9 mouse cellular contexts compared by ENCODE assay signal in genomic region chr4:54757715-54758500, GRCm38 (mm10).
DNase-seq lines count a peak whose midpoint lies in the region; ATAC-seq lines count a peak whose summit lies in the region.
"Had no signal": no experiment of that assay in that cellular context is flagged by ENCODE, and none has a peak within 500 bp of the region (broad histone marks: within the 10 kb centered on the region; RNA-seq: fewer than 3 reads in every experiment).

No protein-coding gene starts in this region.

- peak; percentile 70; the same call in 1 of the 2 replicates for ATAC-seq in embryonic facial prominence, embryonic 14.5 days (ENCODE audit: low read depth)
- peak; percentile 62; the same call in 1 of the 2 replicates for ATAC-seq in limb, embryonic 11.5 days (ENCODE audit: insufficient number of reproducible peaks, low FRiP score, low TSS enrichment, low read depth)

- peaks cover 16% of the 10 kb centered on the region for H3K4me1 ChIP-seq in embryonic facial prominence, embryonic 14.5 days (ENCODE audit: control insufficient read depth, insufficient read depth, low read length)
- peaks cover 10% of the 10 kb centered on the region; the same call in 1 of the 2 replicates for H3K4me1 ChIP-seq in limb, embryonic 11.5 days (ENCODE audit: control insufficient read depth, insufficient read depth, low read length)

- H3K27me3 ChIP-seq in embryonic facial prominence, embryonic 14.5 days (replicated peaks; ENCODE audit: control insufficient read depth, insufficient read depth, low read length), result no peaks in the 10 kb centered on the region
- no peaks in the 10 kb centered on the region for H3K27me3 ChIP-seq in limb, embryonic 11.5 days (ENCODE audit: control insufficient read depth, insufficient read depth, low read length)

- H3K36me3 ChIP-seq in embryonic facial prominence, embryonic 14.5 days (ENCODE audit: control insufficient read depth, insufficient read depth, low read length), result no peaks in the 10 kb centered on the region
- H3K36me3 ChIP-seq in limb, embryonic 11.5 days (ENCODE audit: control insufficient read depth, insufficient read depth, low read length), result no peaks in the 10 kb centered on the region

- peak overlapping the region; percentile 61; the same call in 1 of the 2 replicates for H3K27ac ChIP-seq in embryonic facial prominence, embryonic 14.5 days (replicated peaks; ENCODE audit: low read depth, low read length)
- peak overlapping the region; percentile 30; the same call in 1 of the 2 replicates for H3K27ac ChIP-seq in limb, embryonic 11.5 days (replicated peaks; ENCODE audit: low read depth, low read length)

- DNase-seq in adrenal gland, adult (ENCODE audit: inconsistent age in 2 of 2, low spot score in 1 of 2), result peak; percentile 4 to 46
- DNase-seq in adrenal gland, adult 18-20 months (ENCODE audit: low spot score in 2 of 2), result no peak
- DNase-seq in embryonic facial prominence, embryonic 14.5 days (ENCODE audit: low spot score), result peak; percentile 73
- DNase-seq in heart, adult 8-10 months (ENCODE audit: low spot score), result peak; percentile 59
- peak; percentile 31 for DNase-seq in kidney, adult 18-20 months
- no peak for DNase-seq in limb, embryonic 11.5 days (ENCODE audit: low spot score)
- peak; percentile 33 for DNase-seq in neural tube, embryonic 10.5 days (ENCODE audit: extremely low spot score, low spot score)
- DNase-seq in c-Kit-positive CD71-positive TER-119-positive erythroid progenitor cells, embryonic 14.5 days (ENCODE audit: low spot score), result no peak

- no peaks in the 10 kb centered on the region for H3K9me3 ChIP-seq in embryonic facial prominence, embryonic 14.5 days (ENCODE audit: control insufficient read depth, low read length)
- H3K9me3 ChIP-seq in limb, embryonic 11.5 days (ENCODE audit: control insufficient read depth, low read length), result no peaks in the 10 kb centered on the region

- H3K4me3 ChIP-seq in embryonic facial prominence, embryonic 14.5 days (ENCODE audit: low read depth, low read length), result peak overlapping the region; percentile 24
- H3K4me3 ChIP-seq in limb, embryonic 11.5 days (ENCODE audit: low read depth, low read length), result no peak overlapping the region
- H3K4me3 ChIP-seq: erythroblast, embryonic 14.5 days had no signal

- WGBS in embryonic facial prominence, embryonic 14.5 days, result 20% methylated on average over 19 of the region's 19 CpGs
- 30% methylated on average over 19 of the region's 19 CpGs for WGBS in limb, embryonic 11.5 days

- peak overlapping the region; percentile 41 for H3K9ac ChIP-seq in embryonic facial prominence, embryonic 14.5 days (ENCODE audit: low read depth, low read length)
- H3K9ac ChIP-seq in limb, embryonic 11.5 days (ENCODE audit: low read length), result peak overlapping the region; percentile 41

- H3K4me2 ChIP-seq in embryonic facial prominence, embryonic 14.5 days (ENCODE audit: low read depth, low read length), result peak overlapping the region; percentile 58
- H3K4me2 ChIP-seq in limb, embryonic 11.5 days (ENCODE audit: low read depth, severe bottlenecking), result peak overlapping the region; percentile 32; the same call in 1 of the 2 replicates

Comparison
In these comparisons a context has a peak if more than half of its experiments do, and no peak if none do; other contexts are left out.
1. DNase-seq: peak in adrenal gland, adult (2 of 2), embryonic facial prominence, embryonic 14.5 days (single experiment), heart, adult 8-10 months (single experiment), kidney, adult 18-20 months (single experiment) and neural tube, embryonic 10.5 days (single experiment); none in adrenal gland, adult 18-20 months (0 of 2), limb, embryonic 11.5 days (single experiment) and c-Kit-positive CD71-positive TER-119-positive erythroid progenitor cells, embryonic 14.5 days (single experiment).